Mouse (Mus musculus) urinary bladder, adult 18-20 months (tissue): ENCODE data around the gene Clec4n.
"Not testable (repeated sequence)": the region's sequence is repeated elsewhere in the genome, so short reads cannot be mapped to it uniquely, and the experiment has no call there.

Experiments used
- DNase-seq, 2 experiments: peaks; one replicate each; pipeline ENCODE4 v3.0.0; 2022; ENCODE audit warnings: low spot score in 2 of 2, mixed read lengths in 2 of 2

Clec4n gene

DNA sequence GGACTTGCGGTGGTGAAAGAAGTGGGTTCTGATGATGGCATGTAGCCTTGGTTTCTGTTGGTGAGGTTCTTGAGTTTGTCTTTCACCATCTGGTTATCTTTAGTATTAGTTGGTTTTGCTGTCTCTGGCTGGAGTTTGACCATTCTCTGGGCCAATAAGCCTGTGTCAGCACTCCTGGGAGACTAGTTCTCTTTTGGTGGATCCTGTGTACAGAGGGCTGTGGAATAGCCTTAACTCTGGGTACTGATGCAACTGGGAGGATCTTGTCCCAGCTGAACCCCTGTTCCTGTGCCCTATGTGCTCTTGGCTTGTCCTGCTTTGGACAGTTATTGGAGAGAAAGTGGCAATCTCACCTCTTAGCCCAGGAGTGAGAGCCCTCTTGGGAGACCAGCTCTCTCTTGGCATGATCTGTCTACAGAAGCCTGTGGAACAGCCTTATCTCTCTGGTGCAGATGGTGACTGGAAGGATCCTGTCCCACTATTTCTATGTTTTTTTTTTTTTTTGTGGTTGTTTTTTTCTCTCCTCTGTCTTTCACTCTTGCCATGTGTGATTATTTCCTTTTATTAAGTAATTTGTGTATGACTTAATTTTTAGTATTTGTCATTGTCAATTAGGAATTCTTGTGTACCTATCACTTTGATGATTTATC is 63.2 kb downstream of the Clec4n start:
- DNase-seq = no peak

GRCm38 (mm10) chr6:123293509-123293908 is 63.9 kb downstream of the Clec4n start:
- DNase-seq = not testable (repeated sequence)
